Mouse (Mus musculus) testis, adult 2 months (tissue): ENCODE data around the gene Samd13.

Source experiments
- CTCF ChIP-seq: fragments of 200-500 bp; IDR thresholded peaks from 2 replicates; pipeline ENCODE4 v1.5.1; 2012; ENCODE audit warnings: low read depth, mild to moderate bottlenecking, inconsistent platforms, low read length, moderate library complexity; ENCODE audit not compliant: control insufficient read depth, insufficient read depth, insufficient replicate concordance
- POLR2A ChIP-seq: fragments of 200-500 bp; IDR thresholded peaks from 2 replicates; pipeline ENCODE4 v1.6.1; 2012; ENCODE audit warnings: low read depth, mild to moderate bottlenecking, inconsistent platforms, low read length, moderate library complexity; ENCODE audit not compliant: control insufficient read depth

DNA sequence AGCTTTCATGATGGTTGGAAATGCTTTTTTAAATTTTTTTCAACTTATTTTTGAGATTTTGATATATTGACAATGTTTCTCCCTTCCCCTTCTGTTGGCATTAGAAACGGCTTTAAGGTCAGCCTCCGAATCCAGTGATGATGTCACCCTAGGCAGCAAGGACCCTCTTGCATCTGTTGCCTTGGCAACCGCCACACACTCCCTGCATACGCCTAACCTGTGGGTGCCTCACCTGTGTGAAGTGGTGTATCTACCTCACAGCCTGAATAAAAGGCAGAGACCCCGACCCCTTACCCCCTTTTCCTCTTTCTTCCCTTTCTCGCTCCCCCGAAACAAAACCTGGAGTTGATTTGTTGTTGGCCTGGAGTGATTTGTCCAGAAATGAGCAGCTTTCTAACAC is 26.9 kb upstream of the Samd13 start:
- TF ChIP-seq CTCF = no peak
- no peak for TF ChIP-seq POLR2A
